Mouse (Mus musculus): ENCODE results near the gene Ubr3.

DNA sequence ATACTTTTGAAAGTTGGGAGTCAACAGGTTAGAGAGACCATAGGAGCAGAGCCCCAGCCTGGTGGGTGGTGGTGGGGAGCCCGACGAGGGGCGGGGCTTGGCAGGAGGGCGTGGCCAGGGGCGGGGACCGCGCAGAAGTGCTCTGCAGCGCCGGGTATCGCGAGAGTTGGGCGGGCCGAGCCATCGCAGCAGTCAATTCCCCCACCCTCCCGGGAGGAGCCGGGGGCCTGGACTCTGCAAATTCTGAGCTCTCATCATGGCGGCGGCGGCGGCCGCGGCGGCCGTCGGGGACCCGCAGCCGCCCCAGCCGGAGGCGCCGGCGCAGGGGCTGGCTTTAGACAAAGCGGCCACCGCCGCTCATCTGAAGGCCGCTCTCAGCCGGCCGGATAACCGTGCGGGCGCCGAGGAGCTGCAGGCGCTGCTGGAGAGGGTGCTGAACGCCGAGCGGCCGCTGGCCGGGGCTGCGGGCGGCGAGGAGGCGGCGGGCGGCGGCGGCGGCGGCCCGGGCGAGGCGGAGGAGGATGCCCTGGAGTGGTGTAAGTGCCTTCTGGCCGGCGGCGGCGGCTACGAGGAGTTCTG, at the start of gene Ubr3:
- TF ChIP-seq ZMIZ1 (IDR thresholded peaks at IDR 0.05; ENCODE audit: low read depth, low read length) (0 out of 2 replicates have a peak, but pooled peaks have one; percentile 38), POLR2A (IDR thresholded peaks at IDR 0.05; ENCODE audit: low read depth, low read length) (peak; percentile 85), MYC (IDR thresholded peaks at IDR 0.05; ENCODE audit: low read depth, low read length) (no peak), SMC3 (IDR thresholded peaks at IDR 0.05; ENCODE audit: low read depth, low read length) (no peak), CTCF (conservative IDR thresholded peaks at IDR 0.05 in 1 of 2, IDR thresholded peaks at IDR 0.05 in 1 of 2; ENCODE audit: low read depth in 2 of 2, low read length in 2 of 2) (no peak), CHD2 (IDR thresholded peaks at IDR 0.05; ENCODE audit: low read length) (peak; percentile 100), ELF1 (IDR thresholded peaks at IDR 0.05; ENCODE audit: low read depth, low read length) (peak; percentile 17; the same call in 1 of the 2 replicates), PAX5 (IDR thresholded peaks at IDR 0.05; ENCODE audit: low read length) (no peak), ZKSCAN1 (IDR thresholded peaks at IDR 0.05; ENCODE audit: borderline replicate concordance, low read depth, low read length) (no peak), EP300 (IDR thresholded peaks at IDR 0.05; ENCODE audit: low read length) (no peak)
